Mouse (Mus musculus) spleen, adult 2 months (tissue): ENCODE data around the gene Cma2.

ENCODE experiments used
- CTCF ChIP-seq: fragments of 200-500 bp; IDR thresholded peaks from 2 replicates; pipeline ENCODE4 v1.5.1; 2011; ENCODE audit warnings: mild to moderate bottlenecking, inconsistent platforms; ENCODE audit not compliant: insufficient read depth, insufficient read length, insufficient replicate concordance; ENCODE audit errors: extremely low read depth
- POLR2A ChIP-seq: fragments of 200-500 bp; IDR thresholded peaks from 2 replicates; pipeline ENCODE4 v1.6.1; 2011; ENCODE audit warnings: low read depth, low read length, inconsistent platforms

DNA sequence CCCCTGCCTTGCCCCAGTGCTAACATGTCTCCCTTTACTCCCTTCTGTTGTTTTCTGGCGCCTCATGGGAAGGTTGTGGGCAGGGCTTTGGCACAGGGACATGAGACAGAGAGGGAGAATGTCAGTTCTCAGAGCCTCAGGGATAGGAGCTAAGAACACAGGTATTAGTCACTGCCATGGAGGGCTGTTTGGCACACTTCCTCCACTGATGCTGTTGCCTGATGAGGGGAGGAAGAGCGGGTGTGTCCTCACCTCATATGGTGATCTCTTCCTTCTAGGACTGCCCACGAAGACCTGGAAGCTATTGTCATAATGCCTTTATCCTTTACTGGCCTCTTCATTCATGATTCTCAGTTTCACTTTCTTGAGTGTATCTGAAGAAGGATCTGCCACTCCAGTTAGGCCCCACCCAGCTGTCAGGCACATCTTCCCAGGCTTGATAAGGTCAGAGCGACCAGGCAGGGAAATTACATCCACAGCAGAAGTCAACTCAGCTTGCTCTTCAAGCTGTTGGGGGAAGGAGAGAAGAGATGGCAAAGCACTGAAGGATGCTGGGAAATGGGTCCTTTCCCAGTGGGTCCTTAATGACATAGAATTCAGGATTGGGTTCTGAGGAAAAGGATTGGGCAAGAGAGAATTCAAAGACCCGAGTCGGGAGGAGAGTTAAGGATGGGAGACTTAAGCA, at the start of gene Cma2:
- no peak for TF ChIP-seq CTCF
- no peak for TF ChIP-seq POLR2A
